Mouse (Mus musculus) midbrain, embryonic 13.5 days (tissue): ENCODE results near the gene Spo11. TPM values are rescaled to one million over a fixed set of nuclear protein-coding genes. Genes with fewer than 3 reads are reported as not detected.

Experiments
- ATAC-seq: fragments of 200-750 bp; cut with Nextera tagmentation; 2 replicates; pipeline ENCODE4 v1.8.0; 2017; ENCODE audit warnings: mild to moderate bottlenecking, moderate TSS enrichment, moderate library complexity
- H3K27ac ChIP-seq: fragments of 300-500 bp; sonication (generic); 2 replicates; pipeline ENCODE4 v1.5.1; 2015; ENCODE audit warnings: inconsistent platforms, mild to moderate bottlenecking, moderate library complexity
- H3K27me3 ChIP-seq: fragments of 300-500 bp; sonication (generic); 2 replicates; pipeline ENCODE4 v1.6.1; 2015; ENCODE audit warnings: mild to moderate bottlenecking, inconsistent platforms
- H3K36me3 ChIP-seq: fragments of 300-500 bp; sonication (generic); 2 replicates; pipeline ENCODE4 v1.6.1; 2015; ENCODE audit warnings: mild to moderate bottlenecking, inconsistent platforms
- H3K4me1 ChIP-seq: fragments of 300-500 bp; sonication (generic); replicated peaks from 2 replicates; pipeline ENCODE4 v1.6.1; 2015; ENCODE audit warnings: inconsistent platforms
- H3K4me2 ChIP-seq: fragments of 300-500 bp; sonication (generic); replicated peaks from 2 replicates; pipeline ENCODE4 v1.6.1; 2015; ENCODE audit warnings: moderate library complexity, mild to moderate bottlenecking, inconsistent platforms
- H3K4me3 ChIP-seq: fragments of 300-500 bp; sonication (generic); replicated peaks from 2 replicates; pipeline ENCODE4 v1.5.1; 2015; ENCODE audit warnings: mild to moderate bottlenecking, inconsistent platforms
- H3K9ac ChIP-seq: fragments of 300-500 bp; sonication (generic); replicated peaks from 2 replicates; pipeline ENCODE4 v1.6.1; 2015; ENCODE audit warnings: mild to moderate bottlenecking, inconsistent platforms
- H3K9me3 ChIP-seq: fragments of 300-500 bp; sonication (generic); 2 replicates; pipeline ENCODE4 v1.6.1; 2016; ENCODE audit warnings: mild to moderate bottlenecking, inconsistent platforms
- WGBS: fragments of 180-500 bp; shearing (Covaris S2); methylation state at CpG from one replicate; pipeline ENCODE4 v1.1.7; 2015; 5-methylcytosine and 5-hydroxymethylcytosine counted together
- polyA plus RNA-seq: library from polyadenylated mRNA; unstranded; fragments of >200 nt; fragmentation: Nextera tagmentation; extraction: Ambion mirVana; gene quantifications from 2 replicates; pipeline ENCODE4 v1.2.1, GENCODE M21; 2015

Gene Spo11
- polyA plus RNA-seq, 1 experiment from 2014 or later = 0.61 TPM

DNA sequence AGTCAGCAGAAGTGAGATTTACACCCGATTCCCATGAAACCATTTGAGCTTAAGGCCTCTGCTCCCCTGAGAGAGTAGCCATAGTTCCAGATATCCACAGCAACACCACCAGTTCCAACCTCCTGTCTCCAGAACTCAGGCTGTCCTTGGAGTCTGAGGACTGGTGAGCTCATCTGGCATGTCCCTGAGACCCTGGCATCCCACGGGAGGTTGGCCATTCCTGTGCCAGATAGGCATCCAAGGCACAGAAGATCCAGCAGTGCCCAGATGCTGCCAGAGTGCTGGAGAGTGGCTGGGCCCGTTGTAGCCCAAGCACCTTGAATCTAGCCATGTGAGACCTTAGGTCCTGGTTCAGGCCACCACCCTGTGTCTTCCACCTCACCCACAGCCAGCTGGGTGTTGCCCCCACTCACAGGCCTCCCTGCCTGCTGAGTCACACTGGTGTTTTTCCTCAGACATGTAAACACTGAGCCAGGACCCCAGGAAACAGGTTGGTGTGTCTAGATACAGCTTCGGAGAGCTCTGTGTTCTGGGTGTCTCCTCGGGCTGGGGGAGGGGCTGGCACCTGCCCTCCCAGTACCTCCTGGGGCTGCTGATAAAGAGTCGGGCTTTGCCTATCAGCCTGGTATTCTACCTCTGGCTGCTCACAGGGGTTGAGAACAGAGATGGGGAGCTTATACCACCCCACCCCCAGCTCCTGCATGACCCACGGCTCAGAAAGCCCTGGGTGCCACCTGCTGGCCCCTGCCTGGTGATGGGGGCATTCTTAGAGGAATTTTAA lies 60.5 kb downstream of the Spo11 start:
- H3K27me3 ChIP-seq = no peaks in the 10 kb centered on the region
- H3K4me3 ChIP-seq = no peak overlapping the region
- ATAC-seq = no peak
- no peak overlapping the region for H3K4me2 ChIP-seq
- no peak overlapping the region for H3K27ac ChIP-seq
- H3K9me3 ChIP-seq = no peaks in the 10 kb centered on the region
- peaks cover 3% of the 10 kb centered on the region; the same call in 1 of the 2 replicates for H3K4me1 ChIP-seq
- peaks cover 36% of the 10 kb centered on the region for H3K36me3 ChIP-seq
- 74% methylated on average over 7 of the region's 7 CpGs for WGBS
- H3K9ac ChIP-seq = no peak overlapping the region

DNA sequence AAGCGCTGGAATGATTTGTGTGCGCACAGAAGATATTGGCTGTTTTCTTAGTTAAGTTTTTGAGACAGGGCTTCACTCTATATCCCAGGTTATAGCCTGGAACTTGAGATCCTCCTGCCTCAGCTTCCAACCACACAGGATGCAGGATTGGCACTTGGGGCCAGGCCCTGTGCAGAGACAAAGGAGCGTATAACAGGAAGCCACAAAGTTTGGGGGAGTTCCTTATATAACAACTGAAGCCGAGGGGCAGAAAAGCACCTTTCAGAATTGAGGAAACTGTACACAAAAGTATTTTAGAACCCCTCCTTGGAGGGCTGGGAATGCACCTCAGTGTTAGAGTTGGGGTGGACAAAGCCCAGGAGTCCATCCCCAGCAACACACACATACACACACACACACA lies 61.5 kb downstream of the Spo11 start:
- H3K27me3 ChIP-seq = no peaks in the 10 kb centered on the region
- no peak overlapping the region for H3K27ac ChIP-seq
- no peak overlapping the region for H3K4me3 ChIP-seq
- H3K4me2 ChIP-seq = no peak overlapping the region
- H3K9me3 ChIP-seq = no peaks in the 10 kb centered on the region
- H3K36me3 ChIP-seq = peaks cover 25% of the 10 kb centered on the region
- H3K9ac ChIP-seq = no peak overlapping the region
- WGBS = 94% methylated on average over 4 of the region's 4 CpGs
- H3K4me1 ChIP-seq = peaks cover 3% of the 10 kb centered on the region; the same call in 1 of the 2 replicates
- ATAC-seq = no peak

DNA sequence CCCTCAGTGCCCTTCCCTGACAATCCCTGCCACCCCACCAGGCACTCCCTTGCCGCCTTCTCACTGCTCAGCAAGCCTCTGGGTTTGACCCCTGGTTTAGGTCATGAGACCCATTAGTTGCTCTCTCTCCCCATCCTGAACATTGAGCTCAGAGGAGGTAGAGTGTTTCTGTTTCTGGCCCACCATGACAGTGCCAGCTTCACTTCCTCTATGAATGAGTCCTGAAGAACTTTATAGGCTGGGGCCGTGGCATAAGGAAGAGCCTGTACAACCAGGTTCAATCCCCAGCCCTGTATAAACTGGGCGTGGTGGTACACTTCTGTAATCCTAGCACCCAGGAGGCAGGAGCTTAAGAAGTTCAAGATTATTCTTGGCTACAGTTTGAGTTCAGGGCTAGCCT lies 63.3 kb downstream of the Spo11 start:
- 84% methylated on average over 3 of the region's 3 CpGs for WGBS
- H3K9me3 ChIP-seq = no peaks in the 10 kb centered on the region
- no peak overlapping the region for H3K27ac ChIP-seq
- H3K9ac ChIP-seq = no peak overlapping the region
- peaks cover 3% of the 10 kb centered on the region; the same call in 1 of the 2 replicates for H3K4me1 ChIP-seq
- ATAC-seq = no peak
- no peak overlapping the region for H3K4me3 ChIP-seq
- peaks cover 8% of the 10 kb centered on the region for H3K36me3 ChIP-seq
- H3K27me3 ChIP-seq = no peaks in the 10 kb centered on the region
- no peak overlapping the region for H3K4me2 ChIP-seq

DNA sequence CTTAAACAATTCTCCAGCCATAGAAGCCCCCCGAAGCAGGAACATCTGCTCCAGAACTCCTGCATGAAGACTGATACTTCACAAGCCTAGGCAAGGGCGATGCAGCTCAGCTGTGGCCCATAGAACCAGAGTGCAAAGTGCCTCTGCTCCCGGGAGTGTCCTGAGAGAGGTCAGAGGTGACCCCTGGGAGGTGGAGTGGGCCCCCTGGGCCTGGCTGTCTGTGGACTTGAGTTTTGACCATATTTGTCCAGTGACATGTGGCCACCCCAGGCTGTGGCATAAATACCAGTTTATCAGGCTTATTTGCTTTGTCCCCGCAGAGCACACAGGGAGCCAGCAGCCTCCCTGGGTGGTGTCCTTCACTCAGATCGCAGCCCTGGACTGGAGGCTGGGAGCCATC lies 63.7 kb downstream of the Spo11 start:
- Histone ChIP-seq H3K9me3 (no peaks in the 10 kb centered on the region), H3K9ac (no peak overlapping the region), H3K4me1 (peaks cover 3% of the 10 kb centered on the region; the same call in 1 of the 2 replicates), H3K27me3 (no peaks in the 10 kb centered on the region), H3K27ac (no peak overlapping the region), H3K4me2 (no peak overlapping the region), H3K36me3 (peaks cover 3% of the 10 kb centered on the region; the same call in 1 of the 2 replicates), H3K4me3 (no peak overlapping the region)
- WGBS = 72% methylated on average over 5 of the region's 5 CpGs
- ATAC-seq = no peak

DNA sequence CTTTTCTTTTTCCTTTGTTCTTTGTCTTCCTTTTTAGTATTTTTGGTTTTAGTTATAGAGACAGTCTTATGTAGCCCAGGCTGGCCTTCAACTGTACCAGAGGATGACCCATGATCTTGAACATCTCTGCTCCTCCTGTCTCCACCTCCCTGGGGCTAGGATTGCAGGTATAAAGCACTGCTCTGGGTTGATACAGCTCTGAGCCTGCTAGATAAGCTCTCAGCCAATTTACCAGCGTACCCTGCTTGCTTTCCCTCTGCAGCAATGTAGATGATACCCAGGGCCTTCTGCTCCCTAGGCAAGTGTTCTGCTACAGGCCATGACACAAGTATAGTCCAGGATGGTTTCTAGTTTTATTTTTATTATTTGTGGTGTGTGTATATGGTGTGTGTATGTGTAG lies 64.4 kb downstream of the Spo11 start:
- Histone ChIP-seq H3K36me3 (no peaks in the 10 kb centered on the region), H3K27me3 (no peaks in the 10 kb centered on the region), H3K9me3 (no peaks in the 10 kb centered on the region), H3K4me2 (no peak overlapping the region), H3K4me1 (peaks cover 3% of the 10 kb centered on the region; the same call in 1 of the 2 replicates), H3K9ac (no peak overlapping the region), H3K27ac (no peak overlapping the region), H3K4me3 (no peak overlapping the region)
- WGBS = 91% methylated on average over 1 of the region's 1 CpGs
- ATAC-seq = no peak

GRCm38 (mm10) chr2:173042504-173043162 lies 65.1 kb downstream of the Spo11 start:
- no peak overlapping the region for H3K4me3 ChIP-seq
- peaks cover 3% of the 10 kb centered on the region; the same call in 1 of the 2 replicates for H3K4me1 ChIP-seq
- no peaks in the 10 kb centered on the region for H3K27me3 ChIP-seq
- H3K36me3 ChIP-seq = no peaks in the 10 kb centered on the region
- H3K4me2 ChIP-seq = no peak overlapping the region
- H3K27ac ChIP-seq = no peak overlapping the region
- 52% methylated on average over 11 of the region's 11 CpGs for WGBS
- ATAC-seq = peak; percentile 12; the same call in 1 of the 2 replicates
- 0 out of 2 replicates have a peak overlapping the region, but pooled peaks have one; percentile 23 for H3K9ac ChIP-seq
- no peaks in the 10 kb centered on the region for H3K9me3 ChIP-seq

Other genes starting within 250 kb of the Spo11 start
- gene Bmp7, start 37.4 kb upstream of the Spo11 start, polyA plus RNA-seq = 9.1 and 12.6 TPM in 2 replicates
- 121 TPM in 2 replicates for gene Rae1, start 22.4 kb downstream of the Spo11 start, polyA plus RNA-seq
- 26.6 and 29.4 TPM in 2 replicates for gene Rbm38, start 42.8 kb downstream of the Spo11 start, polyA plus RNA-seq
- 0.10 and 0.15 TPM in 2 replicates for gene Ctcfl, start 141.8 kb downstream of the Spo11 start, polyA plus RNA-seq
- gene Pck1, start 175.3 kb downstream of the Spo11 start, polyA plus RNA-seq = not detected in 2 replicates
- gene Zbp1, start 241.2 kb downstream of the Spo11 start, polyA plus RNA-seq = 0.27 and 0.50 TPM in 2 replicates